Mouse (Mus musculus) CH12.LX (cell line): Measurements from ENCODE around the gene Phkg1. TPM values are rescaled to one million over a fixed set of nuclear protein-coding genes. Genes with fewer than 3 reads are reported as not detected.

Experiments
- DNase-seq: peaks from one replicate; pipeline ENCODE4 v3.0.0-alpha.2; 2013; ENCODE audit errors: extremely low read depth
- H3K27ac ChIP-seq: 2 replicates; pipeline ENCODE4 v1.5.1; 2012; ENCODE audit warnings: low read depth, mild to moderate bottlenecking, control low read depth, moderate library complexity; ENCODE audit not compliant: insufficient read depth
- H3K27me3 ChIP-seq: replicated peaks from 2 replicates; pipeline ENCODE3; 2012; ENCODE audit warnings: inconsistent platforms
- H3K36me3 ChIP-seq, 2 experiments: replicated peaks in 1 of 2; 2 replicates each; pipeline versions ENCODE3 to v1.6.1; 2012; ENCODE audit warnings: inconsistent platforms in 1 of 2, low read length in 1 of 2, mild to moderate bottlenecking in 1 of 2, mixed read lengths in 1 of 2, moderate library complexity in 1 of 2; ENCODE audit not compliant: control insufficient read depth in 1 of 2, insufficient read depth in 1 of 2
- H3K4me1 ChIP-seq, 2 experiments: 2 replicates each; pipeline ENCODE4 v1.6.1; 2012; ENCODE audit warnings: inconsistent platforms in 1 of 2, moderate library complexity in 1 of 2; ENCODE audit not compliant: insufficient read depth in 2 of 2, control insufficient read depth in 1 of 2
- H3K4me2 ChIP-seq: 2 replicates; pipeline ENCODE4 v1.6.1; 2012; ENCODE audit warnings: low read depth, mild to moderate bottlenecking, control low read depth; ENCODE audit not compliant: poor library complexity, insufficient read depth, severe bottlenecking
- H3K4me3 ChIP-seq, 3 experiments: fragments of 150-350 bp in 1 of 3; sonication (generic) in 1 of 3; replicated peaks in 1 of 3; 2 replicates each; pipeline versions ENCODE3 to v1.5.1; 2011 to 2012; ENCODE audit warnings: low read depth in 2 of 3, low read length in 2 of 3, mild to moderate bottlenecking in 2 of 3, moderate library complexity in 2 of 3, control low read depth in 1 of 3, improper control_type of control experiment in 1 of 3, inconsistent platforms in 1 of 3, mixed read lengths in 1 of 3; ENCODE audit not compliant: poor library complexity in 1 of 3
- H3K79me2 ChIP-seq: replicated peaks from 2 replicates; pipeline ENCODE4 v1.6.1; 2012; ENCODE audit warnings: mild to moderate bottlenecking, moderate library complexity; ENCODE audit not compliant: control insufficient read depth, poor library complexity, insufficient read depth, severe bottlenecking; ENCODE audit errors: extremely low read depth
- H3K9ac ChIP-seq: 2 replicates; pipeline ENCODE4 v1.6.1; 2012; ENCODE audit warnings: low read depth, mild to moderate bottlenecking, control low read depth, moderate library complexity; ENCODE audit not compliant: insufficient read depth
- H3K9me3 ChIP-seq: replicated peaks from 2 replicates; pipeline ENCODE3; 2012; ENCODE audit warnings: low read length, inconsistent platforms, mixed read lengths
- BHLHE40 ChIP-seq: IDR thresholded peaks from 2 replicates; pipeline ENCODE4 v1.6.1; 2011; ENCODE audit warnings: mild to moderate bottlenecking, low read depth, low read length, improper control_type of control experiment
- CHD2 ChIP-seq: IDR thresholded peaks from 2 replicates; pipeline ENCODE4 v1.6.1; 2011; ENCODE audit warnings: low read length, improper control_type of control experiment
- CTCF ChIP-seq, 2 experiments: IDR thresholded peaks in 1 of 2; conservative IDR thresholded peaks in 1 of 2; 2 replicates each; pipeline ENCODE4 v1.5.1; 2011 to 2012; ENCODE audit warnings: low read depth in 2 of 2, low read length in 2 of 2, improper control_type of control experiment in 1 of 2, inconsistent platforms in 1 of 2, mild to moderate bottlenecking in 1 of 2, moderate library complexity in 1 of 2
- E2F4 ChIP-seq: IDR thresholded peaks from 2 replicates; pipeline ENCODE4 v1.6.1; 2011; ENCODE audit warnings: low read depth, low read length, improper control_type of control experiment; ENCODE audit not compliant: insufficient replicate concordance
- ELF1 ChIP-seq: IDR thresholded peaks from 2 replicates; pipeline ENCODE4 v1.6.1; 2014; ENCODE audit warnings: low read depth, mild to moderate bottlenecking, inconsistent platforms, low read length, improper control_type of control experiment
- EP300 ChIP-seq: IDR thresholded peaks from 2 replicates; pipeline ENCODE4 v1.6.1; 2011; ENCODE audit warnings: low read length, improper control_type of control experiment
- ETS1 ChIP-seq: conservative IDR thresholded peaks from 2 replicates; pipeline ENCODE4 v1.6.1; 2012; ENCODE audit warnings: low read depth, mild to moderate bottlenecking, inconsistent platforms, low read length, improper control_type of control experiment, moderate library complexity
- GABPA ChIP-seq: IDR thresholded peaks from 2 replicates; pipeline ENCODE4 v1.6.1; 2012; ENCODE audit warnings: low read depth, low read length, improper control_type of control experiment, inconsistent platforms; ENCODE audit not compliant: insufficient replicate concordance
- HCFC1 ChIP-seq: IDR thresholded peaks from 2 replicates; pipeline ENCODE4 v1.6.1; 2012; ENCODE audit warnings: low read depth, mild to moderate bottlenecking, inconsistent platforms, low read length, improper control_type of control experiment
- MAX ChIP-seq: IDR thresholded peaks from 2 replicates; pipeline ENCODE4 v1.6.1; 2011; ENCODE audit warnings: low read length, improper control_type of control experiment
- MAZ ChIP-seq: IDR thresholded peaks from 2 replicates; pipeline ENCODE4 v1.6.1; 2012; ENCODE audit warnings: low read depth, mild to moderate bottlenecking, inconsistent platforms, low read length, improper control_type of control experiment, moderate library complexity
- MEF2A ChIP-seq: IDR thresholded peaks from 2 replicates; pipeline ENCODE4 v1.6.1; 2014; ENCODE audit warnings: low read depth, mild to moderate bottlenecking, inconsistent platforms, low read length, improper control_type of control experiment, borderline replicate concordance
- MXI1 ChIP-seq: IDR thresholded peaks from 2 replicates; pipeline ENCODE4 v1.6.1; 2011; ENCODE audit warnings: mild to moderate bottlenecking, low read depth, low read length, improper control_type of control experiment
- MYC ChIP-seq: IDR thresholded peaks from 2 replicates; pipeline ENCODE4 v1.6.1; 2011; ENCODE audit warnings: low read depth, mild to moderate bottlenecking, improper control_type of control experiment, low read length
- NELFE ChIP-seq: IDR thresholded peaks from 2 replicates; pipeline ENCODE4 v1.6.1; 2011; ENCODE audit warnings: low read depth, low read length, improper control_type of control experiment
- NRF1 ChIP-seq: IDR thresholded peaks from 2 replicates; pipeline ENCODE4 v1.6.1; 2014; ENCODE audit warnings: low read depth, mild to moderate bottlenecking, inconsistent platforms, low read length, improper control_type of control experiment, moderate library complexity
- PAX5 ChIP-seq: IDR thresholded peaks from 2 replicates; pipeline ENCODE4 v1.6.1; 2012; ENCODE audit warnings: low read length, inconsistent platforms, mixed read lengths
- POLR2AphosphoS2 ChIP-seq: IDR thresholded peaks from 2 replicates; pipeline ENCODE4 v1.6.1; 2011; ENCODE audit warnings: low read depth, low read length, improper control_type of control experiment
- RCOR1 ChIP-seq: conservative IDR thresholded peaks from 2 replicates; pipeline ENCODE4 v1.6.1; 2012; ENCODE audit warnings: low read depth, mild to moderate bottlenecking, inconsistent platforms, low read length, improper control_type of control experiment
- SIN3A ChIP-seq: IDR thresholded peaks from 2 replicates; pipeline ENCODE4 v1.6.1; 2012; ENCODE audit warnings: low read length, improper control_type of control experiment, inconsistent platforms
- SMC3 ChIP-seq: IDR thresholded peaks from 2 replicates; pipeline ENCODE4 v1.6.1; 2011; ENCODE audit warnings: low read depth, low read length, improper control_type of control experiment
- TCF12 ChIP-seq: IDR thresholded peaks from 2 replicates; pipeline ENCODE4 v1.6.1; 2014; ENCODE audit warnings: low read depth, mild to moderate bottlenecking, inconsistent platforms, low read length, improper control_type of control experiment
- UBTF ChIP-seq: IDR thresholded peaks from 2 replicates; pipeline ENCODE4 v1.6.1; 2012; ENCODE audit warnings: low read depth, mild to moderate bottlenecking, inconsistent platforms, low read length, improper control_type of control experiment, moderate library complexity
- USF1 ChIP-seq: IDR thresholded peaks from 2 replicates; pipeline ENCODE4 v1.6.1; 2014; ENCODE audit warnings: low read depth, mild to moderate bottlenecking, inconsistent platforms, low read length, improper control_type of control experiment
- USF2 ChIP-seq: conservative IDR thresholded peaks from 2 replicates; pipeline ENCODE4 v1.6.1; 2011; ENCODE audit warnings: low read depth, low read length, improper control_type of control experiment
- ZC3H11A ChIP-seq: IDR thresholded peaks from 2 replicates; pipeline ENCODE4 v1.6.1; 2012; ENCODE audit warnings: low read depth, mild to moderate bottlenecking, inconsistent platforms, low read length, improper control_type of control experiment
- ZMIZ1 ChIP-seq: IDR thresholded peaks from 2 replicates; pipeline ENCODE4 v1.6.1; 2012; ENCODE audit warnings: low read depth, mild to moderate bottlenecking, inconsistent platforms, low read length, improper control_type of control experiment
- dilution Hi-C: fragments of 300-500 bp; cut with MboI; formaldehyde crosslinking; loops from 2 replicates; pipeline ENCODE4 v1.14.3; 2020; ENCODE audit warnings: low sequenced_read_pairs; ENCODE audit not compliant: extremely low pct_unique_long_range_greater_than_20kb, extremely low pct_ligation_motif_present
- in situ Hi-C: fragments of 300-500 bp; cut with MboI; formaldehyde crosslinking; loops from 3 replicates; pipeline ENCODE4 v1.14.3; 2019; ENCODE audit warnings: low sequenced_read_pairs, low pct_ligation_motif_present, low pct_unique_long_range_greater_than_20kb, mixed read lengths
- polyA plus RNA-seq: library from polyadenylated mRNA; unstranded; fragments of >175 nt; gene quantifications from 2 replicates; pipeline ENCODE4 v1.2.1, GENCODE M21; 2012; ENCODE audit warnings: low read depth; ENCODE audit not compliant: insufficient read length
- total RNA-seq, 2 experiments: library from RNA; depleted of rRNA; stranded (reverse); fragments of 300-350 nt in 1 of 2; fragments of >200 nt in 1 of 2; gene quantifications; 2 replicates each; pipeline ENCODE4 v1.2.3; 2012 to 2014

Gene Phkg1
- total RNA-seq (2012; rRNA removed) (0.21 and 0.25 TPM in 2 replicates), total RNA-seq (2014; rRNA removed) (0.23 TPM in 1 of 2 replicates, not detected in the other), polyA plus RNA-seq (0.16 and 0.61 TPM in 2 replicates)

- TF ChIP-seq ZMIZ1, result no peak
- no peak for TF ChIP-seq SMC3
- TF ChIP-seq MEF2A, result no peak
- no peak for TF ChIP-seq MXI1
- TF ChIP-seq BHLHE40, result no peak
- TF ChIP-seq UBTF, result no peak
- TF ChIP-seq TCF12, result no peak
- no peak for TF ChIP-seq PAX5
- TF ChIP-seq USF1, result no peak
- no peak for TF ChIP-seq HCFC1
- no peak for TF ChIP-seq SIN3A
- no peak for TF ChIP-seq NRF1
- no peak for TF ChIP-seq EP300
- no peak for TF ChIP-seq CTCF (conservative IDR thresholded peaks at IDR 0.05 in 1 of 2, IDR thresholded peaks at IDR 0.05 in 1 of 2; ENCODE audit: low read depth in 2 of 2, low read length in 2 of 2)
- no peak for TF ChIP-seq MAX
- no peak for TF ChIP-seq RCOR1
- Histone ChIP-seq H3K79me2 (no peaks in the 10 kb centered on the region), H3K9me3 (no peaks in the 10 kb centered on the region), H3K4me1 (peaks cover 3 to 12% of the 10 kb centered on the region in 2 experiments; a peak in 2 of 4 replicates), H3K36me3 (peaks cover 11 to 24% of the 10 kb centered on the region in 2 experiments), H3K27me3 (no peaks in the 10 kb centered on the region), H3K4me2 (no peak within 1 kb of the TSS), H3K9ac (no peak within 1 kb of the TSS), H3K4me3 (no peak within 1 kb of the TSS), H3K27ac (no peak within 1 kb of the TSS)
- dilution Hi-C loops (no loop called here), in situ Hi-C loops (no loop called here)
- DNase-seq, result no peak
Measured at GRCm38 (mm10) chr5:129898449-129898848, at the start of gene Phkg1. Phkg1 (minus strand) TSS chr5:129898549.

- H3K9ac ChIP-seq, result no peak overlapping the region
- H3K4me2 ChIP-seq, result no peak overlapping the region
- dilution Hi-C loops, result no loop called here
- no peaks in the 10 kb centered on the region for H3K27me3 ChIP-seq
- H3K4me3 ChIP-seq, result no peak overlapping the region
- peaks cover 17% of the 10 kb centered on the region for H3K79me2 ChIP-seq
- TF ChIP-seq MYC, result no peak
- no peak for TF ChIP-seq NRF1
- TF ChIP-seq CTCF (conservative IDR thresholded peaks at IDR 0.05 in 1 of 2, IDR thresholded peaks at IDR 0.05 in 1 of 2; ENCODE audit: low read depth in 2 of 2, low read length in 2 of 2), result no peak
- no peak for TF ChIP-seq ZMIZ1
- TF ChIP-seq MEF2A, result no peak
- no peak for TF ChIP-seq E2F4
- TF ChIP-seq UBTF, result no peak
- no peak for TF ChIP-seq NELFE
- TF ChIP-seq POLR2AphosphoS2, result no peak
- no peak for TF ChIP-seq GABPA
- no peak for TF ChIP-seq EP300
- no peak for TF ChIP-seq CHD2
- no peak for TF ChIP-seq ETS1
- no peak for TF ChIP-seq ZC3H11A
- no peak for TF ChIP-seq SIN3A
- no peak for TF ChIP-seq USF2
- TF ChIP-seq MAX, result no peak
- TF ChIP-seq HCFC1, result no peak
- no peak for TF ChIP-seq MAZ
- no peak for TF ChIP-seq ELF1
- in situ Hi-C loops, result no loop called here
- H3K36me3 ChIP-seq, result peaks cover 4 to 29% of the 10 kb centered on the region in 2 experiments
- peaks cover 2 to 30% of the 10 kb centered on the region in 2 experiments; a peak in 2 of 4 replicates for H3K4me1 ChIP-seq
- no peak for DNase-seq
- no peak overlapping the region for H3K27ac ChIP-seq
- H3K9me3 ChIP-seq, result no peaks in the 10 kb centered on the region
Measured at GRCm38 (mm10) chr5:129947528-129948033, 49.2 kb upstream of the Phkg1 start.
